Mouse (Mus musculus) lung, adult 2 months (tissue): ENCODE data around the gene 5330417H12Rik.

Experiments
- CTCF ChIP-seq: fragments of 200-500 bp; IDR thresholded peaks from 2 replicates; pipeline ENCODE4 v1.5.1; 2011; ENCODE audit warnings: mild to moderate bottlenecking, low read length, control low read depth; ENCODE audit not compliant: insufficient read depth
- POLR2A ChIP-seq: fragments of 200-500 bp; IDR thresholded peaks from 2 replicates; pipeline ENCODE4 v1.6.1; 2011; ENCODE audit warnings: low read depth, mild to moderate bottlenecking, control low read depth, low read length, borderline replicate concordance; ENCODE audit errors: extremely low read depth

GRCm38 (mm10) chr7:107594857-107595402, 30.0 kb downstream of the 5330417H12Rik start, which contains the start of gene Ppfibp2:
- peak; percentile 39; the same call in 1 of the 2 replicates for TF ChIP-seq POLR2A
- no peak for TF ChIP-seq CTCF
